Mouse (Mus musculus) heart, postnatal 0 days (tissue): ENCODE results near the gene Cpa2.

Source experiments
- CTCF ChIP-seq: IDR thresholded peaks from 2 replicates; pipeline ENCODE4 v1.5.1; 2016; ENCODE audit warnings: antibody characterized with exemption, control low read depth, low read depth
- EP300 ChIP-seq: IDR thresholded peaks from 2 replicates; pipeline ENCODE4 v1.6.1; 2016; ENCODE audit warnings: antibody characterized with exemption, low read depth

- no peak for TF ChIP-seq CTCF
- no peak for TF ChIP-seq EP300
Measured at GRCm38 (mm10) chr6:30605672-30606071, 64.3 kb downstream of the Cpa2 start.
